Mouse (Mus musculus) midbrain, embryonic 15.5 days (tissue): ENCODE data around the gene H2afy. TPM values are rescaled to one million over a fixed set of nuclear protein-coding genes. Genes with fewer than 3 reads are reported as not detected.

Experiments used
- ATAC-seq: fragments of 200-750 bp; cut with Nextera tagmentation; replicated peaks from 2 replicates; pipeline ENCODE4 v1.8.0; 2017; ENCODE audit warnings: moderate TSS enrichment
- H3K27ac ChIP-seq: fragments of 300-500 bp; sonication (generic); 2 replicates; pipeline ENCODE4 v1.5.1; 2015; ENCODE audit warnings: mild to moderate bottlenecking, inconsistent platforms
- H3K27me3 ChIP-seq: fragments of 300-500 bp; sonication (generic); replicated peaks from 2 replicates; pipeline ENCODE4 v1.6.1; 2015; ENCODE audit warnings: inconsistent platforms
- H3K36me3 ChIP-seq: fragments of 300-500 bp; sonication (generic); replicated peaks from 2 replicates; pipeline ENCODE4 v1.6.1; 2015; ENCODE audit warnings: inconsistent platforms
- H3K4me1 ChIP-seq: fragments of 300-500 bp; sonication (generic); 2 replicates; pipeline ENCODE4 v1.6.1; 2015; ENCODE audit warnings: inconsistent platforms
- H3K4me2 ChIP-seq: fragments of 300-500 bp; sonication (generic); 2 replicates; pipeline ENCODE4 v1.6.1; 2015; ENCODE audit warnings: inconsistent platforms, mild to moderate bottlenecking, moderate library complexity
- H3K4me3 ChIP-seq: fragments of 300-500 bp; sonication (generic); 2 replicates; pipeline ENCODE4 v1.5.1; 2015; ENCODE audit warnings: mild to moderate bottlenecking, inconsistent platforms
- H3K9ac ChIP-seq: fragments of 300-500 bp; sonication (generic); 2 replicates; pipeline ENCODE4 v1.6.1; 2015; ENCODE audit warnings: mild to moderate bottlenecking, inconsistent platforms
- H3K9me3 ChIP-seq: fragments of 300-500 bp; sonication (generic); 2 replicates; pipeline ENCODE4 v1.6.1; 2016; ENCODE audit warnings: inconsistent platforms
- WGBS: fragments of 180-500 bp; shearing (Covaris S2); methylation state at CpG from one replicate; pipeline ENCODE4 v1.1.7; 2015; ENCODE audit warnings: mixed read lengths; 5-methylcytosine and 5-hydroxymethylcytosine counted together
- polyA plus RNA-seq: library from polyadenylated mRNA; unstranded; fragments of >200 nt; fragmentation: Nextera tagmentation; extraction: Ambion mirVana; gene quantifications from 2 replicates; pipeline ENCODE4 v1.2.1, GENCODE M21; 2015

Gene H2afy
- polyA plus RNA-seq, result 291 and 299 TPM in 2 replicates

- Histone ChIP-seq H3K36me3 (no peaks in the 10 kb centered on the region), H3K4me2 (peak within 1 kb of the TSS; percentile 91), H3K27ac (peak within 1 kb of the TSS; percentile 87), H3K4me3 (peak within 1 kb of the TSS; percentile 85), H3K9me3 (no peaks in the 10 kb centered on the region), H3K4me1 (peaks cover 24% of the 10 kb centered on the region), H3K9ac (peak within 1 kb of the TSS; percentile 86), H3K27me3 (no peaks in the 10 kb centered on the region)
- WGBS, result 68% methylated on average over 2 of the region's 2 CpGs
- no peak for ATAC-seq
Measured at GRCm38 (mm10) chr13:56136200-56136599, at the start of gene H2afy. H2afy (minus strand) TSS chr13:56136361.

- H3K4me2 ChIP-seq, result no peak overlapping the region
- H3K27me3 ChIP-seq, result no peaks in the 10 kb centered on the region
- no peaks in the 10 kb centered on the region for H3K4me1 ChIP-seq
- H3K36me3 ChIP-seq, result no peaks in the 10 kb centered on the region
- no peak overlapping the region for H3K27ac ChIP-seq
- H3K4me3 ChIP-seq, result no peak overlapping the region
- no peaks in the 10 kb centered on the region for H3K9me3 ChIP-seq
- WGBS, result 89% methylated on average over 5 of the region's 5 CpGs
- ATAC-seq, result no peak
- H3K9ac ChIP-seq, result no peak overlapping the region
Measured at GRCm38 (mm10) chr13:56183687-56184086, 47.5 kb upstream of the H2afy start.

GRCm38 (mm10) chr13:56181424-56181823 is 45.3 kb upstream of the H2afy start:
- Histone ChIP-seq H3K9ac (no peak overlapping the region), H3K9me3 (no peaks in the 10 kb centered on the region), H3K4me3 (no peak overlapping the region), H3K27me3 (no peaks in the 10 kb centered on the region), H3K27ac (no peak overlapping the region), H3K4me2 (no peak overlapping the region), H3K4me1 (no peaks in the 10 kb centered on the region), H3K36me3 (no peaks in the 10 kb centered on the region)
- no peak for ATAC-seq
- 71% methylated on average over 8 of the region's 8 CpGs for WGBS

GRCm38 (mm10) chr13:56178416-56179035 is 42.4 kb upstream of the H2afy start, which contains the start of gene Tifab:
Tifab (minus strand) TSS chr13:56178885.
- Histone ChIP-seq H3K4me3 (no peak within 1 kb of the TSS), H3K9me3 (no peaks in the 10 kb centered on the region), H3K36me3 (no peaks in the 10 kb centered on the region), H3K27me3 (no peaks in the 10 kb centered on the region), H3K4me1 (no peaks in the 10 kb centered on the region), H3K27ac (no peak within 1 kb of the TSS), H3K4me2 (no peak within 1 kb of the TSS), H3K9ac (no peak within 1 kb of the TSS)
- 90% methylated on average over 16 of the region's 16 CpGs for WGBS
- ATAC-seq, result no peak

- no peaks in the 10 kb centered on the region for H3K27me3 ChIP-seq
- no peak overlapping the region for H3K27ac ChIP-seq
- no peak for ATAC-seq
- H3K36me3 ChIP-seq, result no peaks in the 10 kb centered on the region
- WGBS, result 95% methylated on average over 9 of the region's 9 CpGs
- H3K9ac ChIP-seq, result no peak overlapping the region
- no peak overlapping the region for H3K4me2 ChIP-seq
- H3K4me3 ChIP-seq, result no peak overlapping the region
- H3K9me3 ChIP-seq, result no peaks in the 10 kb centered on the region
- no peaks in the 10 kb centered on the region for H3K4me1 ChIP-seq
Measured at GRCm38 (mm10) chr13:56176310-56176709, 40.1 kb upstream of the H2afy start.

GRCm38 (mm10) chr13:56175848-56176247 is 39.7 kb upstream of the H2afy start:
- Histone ChIP-seq H3K9me3 (no peaks in the 10 kb centered on the region), H3K4me3 (no peak overlapping the region), H3K9ac (no peak overlapping the region), H3K4me1 (no peaks in the 10 kb centered on the region), H3K27me3 (no peaks in the 10 kb centered on the region), H3K27ac (no peak overlapping the region), H3K36me3 (no peaks in the 10 kb centered on the region), H3K4me2 (no peak overlapping the region)
- WGBS, result 69% methylated on average over 4 of the region's 4 CpGs
- no peak for ATAC-seq

GRCm38 (mm10) chr13:56172901-56173545 is 36.9 kb upstream of the H2afy start:
- Histone ChIP-seq H3K9me3 (no peaks in the 10 kb centered on the region), H3K27me3 (no peaks in the 10 kb centered on the region), H3K27ac (no peak overlapping the region), H3K9ac (no peak overlapping the region), H3K4me3 (no peak overlapping the region), H3K4me2 (no peak overlapping the region), H3K4me1 (peaks cover 4% of the 10 kb centered on the region; the same call in 1 of the 2 replicates), H3K36me3 (no peaks in the 10 kb centered on the region)
- 74% methylated on average over 7 of the region's 7 CpGs for WGBS
- ATAC-seq, result no peak

- 84% methylated on average over 7 of the region's 7 CpGs for WGBS
- peaks cover 8% of the 10 kb centered on the region for H3K4me1 ChIP-seq
- ATAC-seq, result no peak
- no peak overlapping the region for H3K27ac ChIP-seq
- no peak overlapping the region for H3K4me2 ChIP-seq
- H3K27me3 ChIP-seq, result no peaks in the 10 kb centered on the region
- no peak overlapping the region for H3K9ac ChIP-seq
- H3K9me3 ChIP-seq, result no peaks in the 10 kb centered on the region
- H3K36me3 ChIP-seq, result no peaks in the 10 kb centered on the region
- H3K4me3 ChIP-seq, result no peak overlapping the region
Measured at GRCm38 (mm10) chr13:56172106-56172505, 35.9 kb upstream of the H2afy start.

GRCm38 (mm10) chr13:56168403-56168781 is 32.2 kb upstream of the H2afy start:
- 38% methylated on average over 3 of the region's 3 CpGs for WGBS
- peaks cover 8% of the 10 kb centered on the region for H3K4me1 ChIP-seq
- H3K9me3 ChIP-seq, result no peaks in the 10 kb centered on the region
- H3K27me3 ChIP-seq, result 0 out of 2 replicates have a peak, but pooled peaks cover 4% of the 10 kb centered on the region
- no peak overlapping the region for H3K9ac ChIP-seq
- H3K36me3 ChIP-seq, result no peaks in the 10 kb centered on the region
- H3K4me2 ChIP-seq, result no peak overlapping the region
- H3K27ac ChIP-seq, result peak overlapping the region; percentile 65
- no peak overlapping the region for H3K4me3 ChIP-seq
- ATAC-seq, result peak; percentile 76

- WGBS, result 29% methylated on average over 14 of the region's 14 CpGs
- Histone ChIP-seq H3K9me3 (no peaks in the 10 kb centered on the region), H3K9ac (no peak overlapping the region), H3K27ac (0 out of 2 replicates have a peak overlapping the region, but pooled peaks have one; percentile 60), H3K27me3 (0 out of 2 replicates have a peak, but pooled peaks cover 4% of the 10 kb centered on the region), H3K36me3 (no peaks in the 10 kb centered on the region), H3K4me3 (no peak overlapping the region), H3K4me2 (no peak overlapping the region), H3K4me1 (peaks cover 8% of the 10 kb centered on the region)
- peak; percentile 67 for ATAC-seq
Measured at GRCm38 (mm10) chr13:56167446-56168402, 31.6 kb upstream of the H2afy start.

- no peak for ATAC-seq
- Histone ChIP-seq H3K9ac (no peak overlapping the region), H3K27me3 (0 out of 2 replicates have a peak, but pooled peaks cover 4% of the 10 kb centered on the region), H3K4me1 (peaks cover 8% of the 10 kb centered on the region), H3K4me3 (no peak overlapping the region), H3K9me3 (no peaks in the 10 kb centered on the region), H3K36me3 (no peaks in the 10 kb centered on the region), H3K27ac (no peak overlapping the region), H3K4me2 (no peak overlapping the region)
- 90% methylated on average over 11 of the region's 11 CpGs for WGBS
Measured at GRCm38 (mm10) chr13:56165561-56165960, 29.4 kb upstream of the H2afy start.

GRCm38 (mm10) chr13:56164372-56164771 is 28.2 kb upstream of the H2afy start:
- H3K4me2 ChIP-seq, result no peak overlapping the region
- no peak overlapping the region for H3K9ac ChIP-seq
- no peak overlapping the region for H3K27ac ChIP-seq
- no peak for ATAC-seq
- peaks cover 8% of the 10 kb centered on the region for H3K4me1 ChIP-seq
- no peaks in the 10 kb centered on the region for H3K9me3 ChIP-seq
- 0 out of 2 replicates have a peak, but pooled peaks cover 4% of the 10 kb centered on the region for H3K27me3 ChIP-seq
- no peak overlapping the region for H3K4me3 ChIP-seq
- 92% methylated on average over 3 of the region's 3 CpGs for WGBS
- no peaks in the 10 kb centered on the region for H3K36me3 ChIP-seq
